8 mouse cellular contexts compared by ENCODE assay signal in genomic region chr12:21315923-21316868, GRCm38 (mm10). TPM values are rescaled to one million over a fixed set of nuclear protein-coding genes. Genes with fewer than 3 reads are reported as not detected.
A peak's percentile ranks its signal among the peaks of the same experiment; 100 is the strongest.
DNase-seq lines count a peak whose midpoint lies in the region; ATAC-seq lines count a peak whose summit lies in the region.

TSS of gene Iah1 (plus strand) at chr12:21316389.

- peak; percentile 76 for DNase-seq in adipocyte (ENCODE audit: low spot score)
- DNase-seq in embryo, embryonic 10 days (ENCODE audit: low spot score) = peak; percentile 90
- DNase-seq in gastrocnemius, postnatal 10 days = peak; percentile 79
- peak; percentile 94 for DNase-seq in induced T-regulatory cell, adult 2 months (ENCODE audit: low read depth)
- peak; percentile 40 to 68 for DNase-seq in left cerebral cortex, adult 9 months (ENCODE audit: low spot score in 2 of 2)
- DNase-seq in right cerebral cortex, postnatal 14 days = peak; percentile 75
- peak; percentile 84 to 88 for DNase-seq in urinary bladder, postnatal 36 days (ENCODE audit: low spot score in 2 of 2)

- peak; percentile 91 for ATAC-seq in megakaryocyte progenitor cell, adult 5-6 weeks (replicated peaks; ENCODE audit: poor library complexity)

RNA-seq across cellular contexts. Expression of gene Iah1, which starts in this region (rescaled TPM):
- total RNA-seq in gastrocnemius, postnatal 10 days (2021) = 10 to 100 TPM in 1 of 2 experiments, 1 to 10 TPM in 1; 9.5 to 14.2 TPM
- 37.2 and 40.1 TPM in 2 replicates for total RNA-seq in megakaryocyte progenitor cell, adult 5-6 weeks (2015)
- total RNA-seq in megakaryocyte progenitor cell, adult 5-6 weeks (2017) = 29.4 and 36.3 TPM in 2 replicates

Comparison
In these comparisons a context has a peak if more than half of its experiments do, and no peak if none do; other contexts are left out.
1. Peak in every context shown above with its lines: DNase-seq and ATAC-seq.